Mouse (Mus musculus) limb, embryonic 11.5 days (tissue): ENCODE measurements around the gene Atp13a3. TPM values are rescaled to one million over a fixed set of nuclear protein-coding genes. Genes with fewer than 3 reads are reported as not detected.

Experiments used
- ATAC-seq: fragments of 200-750 bp; cut with Nextera tagmentation; 2 replicates; pipeline ENCODE4 v1.8.0; 2017; ENCODE audit warnings: low read depth; ENCODE audit not compliant: insufficient number of reproducible peaks, low FRiP score, low TSS enrichment
- DNase-seq: peaks from one replicate; pipeline ENCODE4 v3.0.0-alpha.2; 2015; ENCODE audit warnings: low spot score
- H3K27ac ChIP-seq: fragments of 300-500 bp; sonication (generic); replicated peaks from 2 replicates; pipeline ENCODE4 v1.5.1; 2014; ENCODE audit warnings: low read depth, mild to moderate bottlenecking, low read length
- H3K27me3 ChIP-seq: fragments of 300-500 bp; sonication (generic); 2 replicates; pipeline ENCODE4 v1.6.1; 2014; ENCODE audit warnings: mild to moderate bottlenecking, low read length, mixed read lengths; ENCODE audit not compliant: control insufficient read depth, insufficient read depth
- H3K36me3 ChIP-seq: fragments of 300-500 bp; sonication (generic); 2 replicates; pipeline ENCODE4 v1.6.1; 2014; ENCODE audit warnings: mild to moderate bottlenecking, low read length, moderate library complexity, mixed read lengths; ENCODE audit not compliant: control insufficient read depth, insufficient read depth
- H3K4me1 ChIP-seq: fragments of 300-500 bp; sonication (generic); 2 replicates; pipeline ENCODE4 v1.6.1; 2014; ENCODE audit warnings: low read length, mixed read lengths; ENCODE audit not compliant: control insufficient read depth, insufficient read depth
- H3K4me2 ChIP-seq: fragments of 300-500 bp; sonication (generic); 2 replicates; pipeline ENCODE4 v1.6.1; 2014; ENCODE audit warnings: low read depth, mild to moderate bottlenecking, moderate library complexity; ENCODE audit not compliant: severe bottlenecking
- H3K4me3 ChIP-seq: fragments of 300-500 bp; sonication (generic); 2 replicates; pipeline ENCODE4 v1.5.1; 2014; ENCODE audit warnings: low read depth, low read length
- H3K9ac ChIP-seq: fragments of 300-500 bp; sonication (generic); 2 replicates; pipeline ENCODE4 v1.6.1; 2014; ENCODE audit warnings: mild to moderate bottlenecking, low read length
- H3K9me3 ChIP-seq: fragments of 300-500 bp; sonication (generic); 2 replicates; pipeline ENCODE4 v1.6.1; 2016; ENCODE audit warnings: low read length; ENCODE audit not compliant: control insufficient read depth
- WGBS: fragments of 180-500 bp; shearing (Covaris S2); extraction: QIAGEN DNeasy Blood & Tissue Kit; methylation state at CpG from one replicate; pipeline ENCODE4 v1.1.7; 2014; 5-methylcytosine and 5-hydroxymethylcytosine counted together
- polyA plus RNA-seq: library from polyadenylated mRNA; unstranded; fragments of >200 nt; fragmentation: Nextera tagmentation; extraction: Ambion mirVana; gene quantifications from 2 replicates; pipeline ENCODE4 v1.2.1, GENCODE M21; 2014

The Atp13a3 gene
- polyA plus RNA-seq, 1 experiment from 2014 or later, result 14.1 TPM

- Histone ChIP-seq H3K4me3 (no peak overlapping the region), H3K36me3 (no peaks in the 10 kb centered on the region), H3K4me2 (no peak overlapping the region), H3K27me3 (no peaks in the 10 kb centered on the region), H3K9me3 (no peaks in the 10 kb centered on the region), H3K9ac (no peak overlapping the region), H3K27ac (no peak overlapping the region), H3K4me1 (no peaks in the 10 kb centered on the region)
- no peak for DNase-seq
- no peak for ATAC-seq
- 85% methylated on average over 11 of the region's 11 CpGs for WGBS
These were observed 109.0 kb downstream of the Atp13a3 start for GRCm38 (mm10) chr16:30296601-30297275.

- DNase-seq (no peak), ATAC-seq (no peak)
- WGBS, result 92% methylated on average over 7 of the region's 7 CpGs
- Histone ChIP-seq H3K4me3 (no peak overlapping the region), H3K4me2 (no peak overlapping the region), H3K9ac (no peak overlapping the region), H3K36me3 (no peaks in the 10 kb centered on the region), H3K27me3 (no peaks in the 10 kb centered on the region), H3K27ac (no peak overlapping the region), H3K4me1 (no peaks in the 10 kb centered on the region), H3K9me3 (no peaks in the 10 kb centered on the region)
These were observed 110.7 kb downstream of the Atp13a3 start for GRCm38 (mm10) chr16:30295106-30295505.

- DNase-seq, result no peak
- Histone ChIP-seq H3K4me1 (peaks cover 3% of the 10 kb centered on the region), H3K9ac (no peak overlapping the region), H3K9me3 (no peaks in the 10 kb centered on the region), H3K36me3 (no peaks in the 10 kb centered on the region), H3K27me3 (peaks cover 3% of the 10 kb centered on the region; the same call in 1 of the 2 replicates), H3K4me2 (no peak overlapping the region), H3K4me3 (no peak overlapping the region), H3K27ac (no peak overlapping the region)
- WGBS, result 62% methylated on average over 6 of the region's 6 CpGs
- no peak for ATAC-seq
These were observed 115.3 kb downstream of the Atp13a3 start for GRCm38 (mm10) chr16:30290436-30290835.

- no peak overlapping the region for H3K27ac ChIP-seq
- H3K9ac ChIP-seq, result no peak overlapping the region
- H3K4me3 ChIP-seq, result no peak overlapping the region
- DNase-seq (peak; percentile 61), ATAC-seq (no peak)
- no peaks in the 10 kb centered on the region for H3K36me3 ChIP-seq
- peaks cover 6% of the 10 kb centered on the region; the same call in 1 of the 2 replicates for H3K27me3 ChIP-seq
- peaks cover 14% of the 10 kb centered on the region for H3K4me1 ChIP-seq
- 44% methylated on average over 4 of the region's 4 CpGs for WGBS
- H3K4me2 ChIP-seq, result no peak overlapping the region
- H3K9me3 ChIP-seq, result no peaks in the 10 kb centered on the region
These were observed 120.1 kb downstream of the Atp13a3 start for GRCm38 (mm10) chr16:30285701-30286100.

GRCm38 (mm10) chr16:30283743-30284337, 121.9 kb downstream of the Atp13a3 start:
- ATAC-seq (0 out of 2 replicates have a peak, but pooled peaks have one; percentile 18), DNase-seq (peak; percentile 92)
- Histone ChIP-seq H3K27me3 (peaks cover 6% of the 10 kb centered on the region; the same call in 1 of the 2 replicates), H3K4me3 (no peak overlapping the region), H3K36me3 (no peaks in the 10 kb centered on the region), H3K4me2 (peak overlapping the region; percentile 24; the same call in 1 of the 2 replicates), H3K4me1 (peaks cover 19% of the 10 kb centered on the region), H3K9ac (no peak overlapping the region), H3K9me3 (no peaks in the 10 kb centered on the region), H3K27ac (no peak overlapping the region)
- 2% methylated on average over 15 of the region's 15 CpGs for WGBS

GRCm38 (mm10) chr16:30282844-30283495, 122.8 kb downstream of the Atp13a3 start, which contains the start of gene Lrrc15:
TSS of gene Lrrc15 (minus strand) at chr16:30283256.
- no peak within 1 kb of the TSS for H3K9ac ChIP-seq
- H3K4me1 ChIP-seq, result peaks cover 25% of the 10 kb centered on the region
- no peaks in the 10 kb centered on the region for H3K9me3 ChIP-seq
- ATAC-seq (no peak), DNase-seq (peak; percentile 75)
- no peak within 1 kb of the TSS for H3K27ac ChIP-seq
- peak within 1 kb of the TSS; percentile 64 for H3K4me2 ChIP-seq
- H3K36me3 ChIP-seq, result no peaks in the 10 kb centered on the region
- H3K4me3 ChIP-seq, result peak within 1 kb of the TSS; percentile 26
- H3K27me3 ChIP-seq, result 0 out of 2 replicates have a peak, but pooled peaks cover 3% of the 10 kb centered on the region
- 5% methylated on average over 34 of the region's 34 CpGs for WGBS

GRCm38 (mm10) chr16:30280676-30281297, 125.0 kb downstream of the Atp13a3 start:
- peak overlapping the region; percentile 69 for H3K27ac ChIP-seq
- no peaks in the 10 kb centered on the region for H3K36me3 ChIP-seq
- H3K9me3 ChIP-seq, result no peaks in the 10 kb centered on the region
- WGBS, result 1% methylated on average over 4 of the region's 4 CpGs
- peaks cover 25% of the 10 kb centered on the region for H3K4me1 ChIP-seq
- H3K4me2 ChIP-seq, result peak overlapping the region; percentile 10; the same call in 1 of the 2 replicates
- peak; percentile 42; the same call in 1 of the 2 replicates for ATAC-seq
- H3K27me3 ChIP-seq, result 0 out of 2 replicates have a peak, but pooled peaks cover 3% of the 10 kb centered on the region
- H3K9ac ChIP-seq, result no peak overlapping the region
- H3K4me3 ChIP-seq, result no peak overlapping the region
- peak; percentile 61 for DNase-seq

- Histone ChIP-seq H3K9me3 (no peaks in the 10 kb centered on the region), H3K36me3 (no peaks in the 10 kb centered on the region), H3K4me2 (no peak overlapping the region), H3K27ac (no peak overlapping the region), H3K27me3 (0 out of 2 replicates have a peak, but pooled peaks cover 3% of the 10 kb centered on the region), H3K4me3 (no peak overlapping the region), H3K4me1 (peaks cover 21% of the 10 kb centered on the region), H3K9ac (no peak overlapping the region)
- no peak for DNase-seq
- no peak for ATAC-seq
- WGBS, result 68% methylated on average over 11 of the region's 11 CpGs
These were observed 127.4 kb downstream of the Atp13a3 start for GRCm38 (mm10) chr16:30278406-30278805.
